Mouse (Mus musculus) megakaryocyte, embryonic 14.5 days (primary cell): ENCODE results near the gene Cyp1b1. TPM values are rescaled to one million over a fixed set of nuclear protein-coding genes. Genes with fewer than 3 reads are reported as not detected.

Experiments
- H3K27me3 ChIP-seq: replicated peaks from 2 replicates; pipeline ENCODE3; 2012; ENCODE audit warnings: inconsistent platforms
- H3K36me3 ChIP-seq: replicated peaks from 2 replicates; pipeline ENCODE3; 2012; ENCODE audit warnings: low read length, inconsistent platforms, mixed read lengths
- H3K4me1 ChIP-seq: 2 replicates; pipeline ENCODE4 v1.6.1; 2012; ENCODE audit warnings: inconsistent platforms
- H3K4me3 ChIP-seq: replicated peaks from 2 replicates; pipeline ENCODE3; 2012; ENCODE audit warnings: moderate library complexity, mild to moderate bottlenecking, inconsistent platforms
- H3K9me3 ChIP-seq: 2 replicates; pipeline ENCODE4 v1.6.1; 2012; ENCODE audit warnings: inconsistent platforms
- FLI1 ChIP-seq: IDR thresholded peaks from 2 replicates; pipeline ENCODE4 v1.6.1; 2012; ENCODE audit warnings: low read length, inconsistent platforms, mixed read lengths
- GATA1 ChIP-seq: IDR thresholded peaks from 3 replicates; pipeline ENCODE4 v1.6.1; 2012; ENCODE audit warnings: mixed read lengths, low read length, inconsistent platforms, borderline replicate concordance
- polyA plus RNA-seq: library from polyadenylated mRNA; stranded (reverse); fragments of >175 nt; gene quantifications from 2 replicates; pipeline ENCODE4 v1.2.3, GENCODE M21; 2012; ENCODE audit warnings: low replicate concordance; ENCODE audit not compliant: insufficient read depth

Cyp1b1 gene
- polyA plus RNA-seq, 1 experiment = not detected

GRCm38 (mm10) chr17:79705671-79706455 lies 9.0 kb downstream of the Cyp1b1 start:
- no peak overlapping the region for H3K4me3 ChIP-seq
- no peaks in the 10 kb centered on the region for H3K36me3 ChIP-seq
- H3K4me1 ChIP-seq = no peaks in the 10 kb centered on the region
- TF ChIP-seq GATA1 (no peak), FLI1 (no peak)
- no peaks in the 10 kb centered on the region for H3K9me3 ChIP-seq
- peaks cover 16% of the 10 kb centered on the region for H3K27me3 ChIP-seq

GRCm38 (mm10) chr17:79700871-79701270 lies 14.0 kb downstream of the Cyp1b1 start:
- H3K27me3 ChIP-seq = no peaks in the 10 kb centered on the region
- no peaks in the 10 kb centered on the region for H3K36me3 ChIP-seq
- no peak for TF ChIP-seq FLI1
- TF ChIP-seq GATA1 = no peak
- no peaks in the 10 kb centered on the region for H3K9me3 ChIP-seq
- no peak overlapping the region for H3K4me3 ChIP-seq
- H3K4me1 ChIP-seq = no peaks in the 10 kb centered on the region

GRCm38 (mm10) chr17:79699197-79699596 lies 15.7 kb downstream of the Cyp1b1 start:
- Histone ChIP-seq H3K9me3 (no peaks in the 10 kb centered on the region), H3K27me3 (no peaks in the 10 kb centered on the region), H3K36me3 (no peaks in the 10 kb centered on the region), H3K4me3 (no peak overlapping the region), H3K4me1 (no peaks in the 10 kb centered on the region)
- TF ChIP-seq FLI1 = no peak
- TF ChIP-seq GATA1 = no peak

- TF ChIP-seq FLI1 (no peak), GATA1 (no peak)
- Histone ChIP-seq H3K4me1 (no peaks in the 10 kb centered on the region), H3K27me3 (no peaks in the 10 kb centered on the region), H3K9me3 (no peaks in the 10 kb centered on the region), H3K36me3 (no peaks in the 10 kb centered on the region), H3K4me3 (no peak overlapping the region)
These were observed 19.3 kb downstream of the Cyp1b1 start for GRCm38 (mm10) chr17:79695541-79695940.

GRCm38 (mm10) chr17:79695106-79695505 lies 19.8 kb downstream of the Cyp1b1 start:
- H3K4me3 ChIP-seq = no peak overlapping the region
- no peaks in the 10 kb centered on the region for H3K36me3 ChIP-seq
- no peaks in the 10 kb centered on the region for H3K27me3 ChIP-seq
- no peaks in the 10 kb centered on the region for H3K4me1 ChIP-seq
- peaks cover 2% of the 10 kb centered on the region; the same call in 1 of the 2 replicates for H3K9me3 ChIP-seq
- TF ChIP-seq GATA1 = no peak
- no peak for TF ChIP-seq FLI1

GRCm38 (mm10) chr17:79670837-79671236 lies 44.0 kb downstream of the Cyp1b1 start:
- Histone ChIP-seq H3K4me1 (no peaks in the 10 kb centered on the region), H3K27me3 (no peaks in the 10 kb centered on the region), H3K4me3 (no peak overlapping the region), H3K9me3 (no peaks in the 10 kb centered on the region), H3K36me3 (no peaks in the 10 kb centered on the region)
- TF ChIP-seq GATA1 (no peak), FLI1 (no peak)

GRCm38 (mm10) chr17:79664106-79664417 lies 50.8 kb downstream of the Cyp1b1 start:
- Histone ChIP-seq H3K36me3 (no peaks in the 10 kb centered on the region), H3K4me1 (no peaks in the 10 kb centered on the region), H3K27me3 (no peaks in the 10 kb centered on the region), H3K4me3 (no peak overlapping the region), H3K9me3 (no peaks in the 10 kb centered on the region)
- TF ChIP-seq GATA1 (no peak), FLI1 (no peak)

GRCm38 (mm10) chr17:79663393-79664105 lies 51.3 kb downstream of the Cyp1b1 start:
- Histone ChIP-seq H3K9me3 (no peaks in the 10 kb centered on the region), H3K27me3 (no peaks in the 10 kb centered on the region), H3K36me3 (no peaks in the 10 kb centered on the region), H3K4me1 (no peaks in the 10 kb centered on the region), H3K4me3 (no peak overlapping the region)
- TF ChIP-seq FLI1 (no peak), GATA1 (no peak)

GRCm38 (mm10) chr17:79661848-79662247 lies 53.0 kb downstream of the Cyp1b1 start:
- H3K4me1 ChIP-seq = no peaks in the 10 kb centered on the region
- no peak overlapping the region for H3K4me3 ChIP-seq
- H3K9me3 ChIP-seq = no peaks in the 10 kb centered on the region
- no peak for TF ChIP-seq GATA1
- no peak for TF ChIP-seq FLI1
- no peaks in the 10 kb centered on the region for H3K36me3 ChIP-seq
- peaks cover 2% of the 10 kb centered on the region for H3K27me3 ChIP-seq

- H3K4me1 ChIP-seq = no peaks in the 10 kb centered on the region
- H3K4me3 ChIP-seq = no peak overlapping the region
- TF ChIP-seq FLI1 (no peak), GATA1 (no peak)
- peaks cover 2% of the 10 kb centered on the region for H3K27me3 ChIP-seq
- no peaks in the 10 kb centered on the region for H3K9me3 ChIP-seq
- no peaks in the 10 kb centered on the region for H3K36me3 ChIP-seq
These were observed 53.5 kb downstream of the Cyp1b1 start for GRCm38 (mm10) chr17:79661387-79661786.
